Mouse (Mus musculus) monocyte, adult 2 months (primary cell): ENCODE measurements around the gene Brd3.

Experiments used
- DNase-seq, 2 experiments: peaks; one replicate each; pipeline ENCODE4 v3.0.0; 2022; ENCODE audit warnings: low spot score in 2 of 2, low read depth in 1 of 2

The Brd3 gene

GRCm38 (mm10) chr2:27430621-27431020 lies 76.8 kb downstream of the Brd3 start:
- no peak for DNase-seq

GRCm38 (mm10) chr2:27428071-27428470 lies 79.4 kb downstream of the Brd3 start:
- peak; percentile 33 to 70 for DNase-seq

GRCm38 (mm10) chr2:27426855-27427457 lies 80.5 kb downstream of the Brd3 start, which contains the start of gene Vav2:
Gene Vav2, minus strand, starts transcription at chr2:27427033.
- DNase-seq, result peak; percentile 72 to 81

GRCm38 (mm10) chr2:27426406-27426854 lies 81.0 kb downstream of the Brd3 start:
- DNase-seq, result no peak

GRCm38 (mm10) chr2:27425751-27426405 lies 81.6 kb downstream of the Brd3 start:
- DNase-seq, result no peak

GRCm38 (mm10) chr2:27425161-27425611 lies 82.3 kb downstream of the Brd3 start:
- no peak for DNase-seq

GRCm38 (mm10) chr2:27423596-27423995 lies 83.9 kb downstream of the Brd3 start:
- no peak for DNase-seq

- no peak for DNase-seq
Measured at GRCm38 (mm10) chr2:27421293-27422068, 86.0 kb downstream of the Brd3 start.

DNA sequence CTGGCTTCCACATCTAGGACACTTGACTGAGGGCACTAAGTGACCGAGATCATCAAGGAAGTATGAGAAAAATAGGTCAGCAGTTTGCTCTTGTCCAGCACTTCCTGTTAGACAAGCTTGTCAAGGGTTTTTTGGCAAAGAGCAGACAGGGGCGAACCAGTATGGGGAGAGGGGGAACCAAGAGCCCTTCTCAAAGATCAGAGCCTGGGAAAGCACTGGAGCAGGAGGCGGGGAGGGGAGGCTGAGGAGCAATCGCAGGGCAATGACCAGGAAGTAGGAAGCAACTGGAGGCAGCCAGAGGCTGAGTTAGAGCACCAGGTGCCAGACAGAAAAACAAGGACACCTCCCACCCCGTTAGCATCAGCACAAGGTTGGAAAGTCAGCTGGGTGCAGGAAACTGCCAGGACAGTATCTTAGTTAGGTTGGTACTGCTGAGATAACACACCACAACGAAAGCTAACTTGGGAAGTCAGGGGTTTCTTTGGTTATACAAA lies 88.8 kb downstream of the Brd3 start:
- no peak for DNase-seq

- DNase-seq, result no peak
Measured at GRCm38 (mm10) chr2:27417648-27418153, 89.8 kb downstream of the Brd3 start.

GRCm38 (mm10) chr2:27416425-27416824 lies 91.0 kb downstream of the Brd3 start:
- DNase-seq, result no peak

DNA sequence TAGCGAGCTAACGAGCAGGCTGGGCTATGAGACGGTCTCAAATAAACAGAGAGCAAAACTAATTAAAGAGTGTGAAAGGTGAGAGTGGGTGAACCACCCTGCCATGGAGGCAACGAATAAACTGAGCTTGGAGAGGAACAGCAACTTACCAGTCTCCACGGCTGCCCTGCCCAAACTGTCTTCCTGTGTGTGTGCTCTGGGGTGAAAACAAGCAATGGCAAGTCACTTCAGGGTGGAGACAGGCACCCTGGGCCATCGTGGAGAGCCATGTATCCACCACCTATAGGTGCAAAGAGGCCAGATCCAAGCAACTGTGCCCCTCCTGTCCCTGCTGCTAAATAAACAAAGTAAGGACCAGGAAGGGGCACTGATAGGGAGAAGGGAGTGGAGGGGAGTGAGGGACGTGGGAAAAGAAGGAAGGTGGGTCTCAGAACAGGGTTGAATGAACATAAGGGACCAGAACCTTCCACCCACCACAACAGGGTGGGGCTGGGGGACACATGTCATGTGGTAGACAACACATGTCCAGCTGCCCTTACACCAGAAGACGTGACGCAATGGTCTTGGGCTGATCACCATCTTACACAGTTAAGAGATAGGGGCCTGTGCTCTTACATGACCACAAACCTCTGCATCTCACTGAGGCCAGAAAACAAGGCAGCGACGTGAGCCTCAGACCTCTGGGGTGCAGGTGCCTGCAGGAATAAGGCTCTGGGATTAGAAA lies 92.2 kb downstream of the Brd3 start:
- DNase-seq, result no peak

- no peak for DNase-seq
Measured at GRCm38 (mm10) chr2:27413936-27414657, 93.4 kb downstream of the Brd3 start.

DNA sequence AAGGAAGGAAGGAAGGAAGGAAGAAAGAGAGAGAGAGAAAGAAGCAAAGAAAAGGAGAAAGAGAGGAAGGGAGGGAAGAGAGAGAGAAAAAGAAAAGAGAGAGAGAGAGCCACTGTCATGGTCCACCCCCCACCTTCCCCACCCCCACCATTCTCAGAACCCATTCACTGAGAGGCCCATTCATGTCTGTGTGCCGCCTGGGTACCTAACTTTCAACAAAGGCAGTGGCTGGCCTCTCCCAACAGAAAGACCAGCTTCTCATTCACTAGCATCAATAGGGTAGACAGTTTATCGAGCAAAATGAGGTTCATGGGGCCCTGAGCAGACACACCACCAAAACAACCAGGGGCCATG lies 93.9 kb downstream of the Brd3 start:
- DNase-seq, result no peak

- DNase-seq, result no peak
Measured at GRCm38 (mm10) chr2:27412245-27412800, 95.1 kb downstream of the Brd3 start.

GRCm38 (mm10) chr2:27411688-27412174 lies 95.7 kb downstream of the Brd3 start:
- DNase-seq, result no peak

DNA sequence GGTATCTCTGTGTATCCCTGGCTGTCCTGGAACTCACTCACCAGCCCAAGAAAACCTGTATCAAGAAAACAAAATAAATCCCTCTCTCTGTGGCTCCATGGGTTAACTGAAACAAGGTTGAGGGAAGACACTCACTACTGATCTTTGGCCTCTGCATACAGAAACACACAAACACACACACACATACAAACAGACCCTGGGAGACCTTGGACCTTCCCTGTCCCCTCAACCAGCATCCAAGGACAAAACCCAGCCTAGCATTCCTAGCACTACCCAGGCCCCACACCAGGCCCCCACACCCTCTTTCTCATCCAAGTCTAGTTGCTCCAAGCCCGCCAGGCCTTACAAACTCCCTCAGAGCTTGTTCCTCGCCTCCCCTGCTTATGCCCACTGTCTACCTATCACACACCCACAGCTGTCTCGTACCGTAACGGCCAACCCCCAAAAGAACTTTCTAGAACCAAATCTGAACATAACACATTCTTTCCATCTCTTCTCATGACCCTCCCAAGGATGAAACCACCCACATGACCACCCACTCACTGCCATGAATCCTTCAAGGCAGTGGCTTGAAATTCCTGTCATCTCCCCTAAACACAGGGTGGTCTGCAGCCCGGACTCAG lies 96.8 kb downstream of the Brd3 start:
- DNase-seq, result no peak

DNA sequence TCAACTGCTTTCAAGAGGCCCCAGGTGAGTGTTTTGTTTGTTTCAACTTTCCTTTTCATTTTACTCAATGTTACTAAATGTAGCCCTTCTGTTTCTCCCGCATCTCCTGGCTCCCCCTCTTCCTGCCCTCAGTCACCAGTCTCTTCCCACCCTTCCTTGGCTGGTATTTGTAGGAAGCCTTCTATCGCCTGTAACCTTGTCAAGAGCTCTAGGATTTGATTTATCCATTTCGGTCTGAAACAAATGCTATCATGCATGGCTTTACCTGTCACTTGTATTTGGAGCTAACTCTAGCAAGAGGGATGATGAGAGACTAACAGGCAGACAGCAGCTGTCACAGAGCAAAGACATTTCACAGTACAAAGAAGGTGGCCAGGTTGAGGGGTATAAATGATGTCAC lies 99.3 kb downstream of the Brd3 start:
- DNase-seq, result no peak

DNA sequence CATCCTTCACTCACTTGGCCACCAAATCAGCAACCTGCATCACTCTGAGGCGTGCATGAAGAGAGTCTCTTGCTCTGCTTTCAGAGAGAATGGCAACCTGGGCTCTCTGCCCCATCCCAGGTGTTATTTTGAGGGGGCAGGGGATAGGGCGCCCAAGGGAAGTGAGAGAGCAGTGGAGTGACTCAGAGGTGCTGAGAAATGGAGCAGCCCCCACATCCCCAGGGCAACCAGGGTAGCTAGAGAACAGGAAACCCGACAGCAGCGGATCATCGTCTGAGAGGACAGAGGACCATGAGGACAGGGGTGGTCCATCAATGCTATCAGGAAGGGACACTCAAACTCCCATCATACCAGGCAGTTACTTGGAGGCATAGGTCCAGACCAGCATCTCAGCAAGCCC lies 100.5 kb downstream of the Brd3 start:
- no peak for DNase-seq
